Mouse (Mus musculus) MEL (cell line): Measurements from ENCODE around the gene Trpm3.

Source experiments
- CHD2 ChIP-seq: IDR thresholded peaks from 2 replicates; pipeline ENCODE4 v1.6.1; 2011; ENCODE audit warnings: low read length, improper control_type of control experiment
- CTCF ChIP-seq, 3 experiments: IDR thresholded peaks in 2 of 3; conservative IDR thresholded peaks in 1 of 3; 2 replicates each; pipeline ENCODE4 v1.5.1; 2011 to 2012; ENCODE audit warnings: low read length in 3 of 3, low read depth in 2 of 3, mild to moderate bottlenecking in 2 of 3, improper control_type of control experiment in 1 of 3, inconsistent platforms in 1 of 3, mixed read lengths in 1 of 3, moderate library complexity in 1 of 3; ENCODE audit not compliant: control insufficient read depth in 1 of 3, insufficient read depth in 1 of 3, poor library complexity in 1 of 3, severe bottlenecking in 1 of 3
- MAZ ChIP-seq: IDR thresholded peaks from 2 replicates; pipeline ENCODE4 v1.6.1; 2012; ENCODE audit warnings: low read depth, mild to moderate bottlenecking, inconsistent platforms, low read length, improper control_type of control experiment
- POLR2A ChIP-seq, 2 experiments: IDR thresholded peaks; 2 replicates each; pipeline ENCODE4 v1.6.1; 2011 to 2012; ENCODE audit warnings: low read length in 2 of 2, mild to moderate bottlenecking in 2 of 2, control low read depth in 1 of 2, improper control_type of control experiment in 1 of 2, low read depth in 1 of 2, moderate library complexity in 1 of 2; ENCODE audit not compliant: control insufficient read depth in 1 of 2, insufficient read depth in 1 of 2, poor library complexity in 1 of 2
- TAL1 ChIP-seq: IDR thresholded peaks from 2 replicates; pipeline ENCODE4 v1.6.1; 2012; ENCODE audit warnings: mild to moderate bottlenecking, inconsistent platforms, low read length, moderate library complexity, mixed read lengths
- ZNF384 ChIP-seq: IDR thresholded peaks from 2 replicates; pipeline ENCODE4 v1.6.1; 2012; ENCODE audit warnings: low read depth, mild to moderate bottlenecking, inconsistent platforms, low read length, improper control_type of control experiment

- TF ChIP-seq MAZ (no peak), CTCF (IDR thresholded peaks at IDR 0.05 in 2 of 3, conservative IDR thresholded peaks at IDR 0.05 in 1 of 3; ENCODE audit: control insufficient read depth in 1 of 3, insufficient read depth in 1 of 3, low read depth in 2 of 3, low read length in 3 of 3, poor library complexity in 1 of 3, severe bottlenecking in 1 of 3) (no peak), ZNF384 (no peak), TAL1 (no peak), POLR2A (IDR thresholded peaks at IDR 0.05; ENCODE audit: control insufficient read depth in 1 of 2, insufficient read depth in 1 of 2, low read depth in 1 of 2, low read length in 2 of 2, poor library complexity in 1 of 2) (no peak), CHD2 (no peak)
Measured at GRCm38 (mm10) chr19:22120976-22121375, 17.9 kb upstream of the Trpm3 start.
